Mouse (Mus musculus) MN1 (cell line): ENCODE measurements around the gene Ubtd2.

Experiments
- DNase-seq: peaks from one replicate; pipeline ENCODE4 v3.0.0-alpha.2; 2016; ENCODE audit warnings: low spot score

Gene Ubtd2

GRCm38 (mm10) chr11:32564629-32565028 is 109.5 kb downstream of the Ubtd2 start:
- no peak for DNase-seq

GRCm38 (mm10) chr11:32565088-32565487 is 109.9 kb downstream of the Ubtd2 start:
- no peak for DNase-seq

GRCm38 (mm10) chr11:32566184-32566583 is 111.0 kb downstream of the Ubtd2 start:
- no peak for DNase-seq
